Mouse (Mus musculus) mesoderm, embryonic 11.5 days (tissue): Measurements from ENCODE around the gene Npl.

Experiments used
- DNase-seq: peaks from one replicate; pipeline ENCODE4 v3.0.0-alpha.2; 2012; ENCODE audit warnings: low read depth, low spot score

Gene Npl

DNA sequence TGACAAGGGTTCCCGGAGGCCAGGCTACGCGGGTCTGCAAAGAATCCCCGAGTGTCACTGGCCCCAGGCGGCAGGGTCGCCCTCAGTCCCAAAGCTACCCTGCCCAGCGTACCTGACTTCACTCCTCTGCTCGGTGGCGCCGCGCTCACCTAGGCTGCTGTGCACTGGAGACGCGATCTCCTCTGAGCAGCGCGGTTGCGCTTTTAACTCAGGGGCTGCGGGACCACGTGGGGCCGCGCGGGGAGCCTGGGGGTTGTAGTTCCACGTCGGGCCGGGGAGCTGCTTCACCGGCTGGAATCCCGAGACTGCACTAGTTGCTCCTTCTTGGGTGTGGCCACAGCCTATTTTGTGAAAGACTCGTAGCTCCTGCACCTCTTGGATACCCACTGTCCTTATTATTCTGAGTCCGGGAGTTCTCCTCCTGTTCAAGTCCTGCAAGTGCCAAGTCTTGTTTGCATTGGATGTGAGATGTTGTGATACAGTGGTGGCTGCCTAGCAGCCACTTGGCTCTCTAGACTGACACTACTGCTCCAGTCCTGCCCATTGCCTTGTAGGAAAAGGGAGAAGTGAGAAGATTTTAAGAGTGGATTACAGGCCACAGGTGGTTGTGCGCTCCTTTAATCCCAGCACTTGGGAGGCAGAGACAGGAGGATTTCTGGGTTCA is at the start of gene Npl:
Npl (minus strand) TSS at position 510 of the 664 bp plus-strand sequence.
- DNase-seq: peak; percentile 72

DNA sequence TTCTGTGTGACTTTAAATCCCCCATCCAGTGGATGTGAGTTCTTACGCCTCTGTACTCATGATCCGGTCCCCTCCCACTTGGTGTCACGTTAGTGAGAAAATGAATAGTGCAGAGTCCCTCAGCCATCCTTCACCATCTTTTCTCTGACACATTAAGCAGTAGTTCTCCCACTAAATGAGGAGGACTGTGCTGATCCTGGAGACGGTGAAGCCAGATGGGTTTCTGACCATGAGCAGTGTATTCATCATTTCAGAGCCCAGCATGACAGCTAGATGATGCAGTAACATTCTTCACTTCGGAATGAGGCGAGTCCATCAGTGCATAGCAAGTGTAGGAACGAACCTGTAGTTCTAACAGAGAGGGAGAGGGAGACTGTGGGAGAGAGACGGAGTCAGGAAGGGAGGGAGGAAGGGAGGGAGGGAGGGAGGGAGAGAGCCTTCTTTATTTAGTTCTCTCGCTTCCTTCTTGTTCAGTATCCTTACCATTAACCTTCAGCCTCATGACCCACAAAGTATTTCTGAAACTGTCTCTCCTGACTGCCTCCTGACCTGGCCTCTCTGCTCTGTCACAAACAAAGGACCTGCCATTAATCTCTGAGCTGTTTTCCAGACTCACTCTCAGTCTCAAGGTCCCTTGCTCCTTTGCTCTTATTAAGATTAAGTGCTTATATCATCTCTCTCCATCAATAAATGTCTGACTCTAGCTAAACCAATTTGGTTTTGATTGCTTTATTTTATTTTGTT is 49.6 kb upstream of the Npl start:
- peak; percentile 41 for DNase-seq

DNA sequence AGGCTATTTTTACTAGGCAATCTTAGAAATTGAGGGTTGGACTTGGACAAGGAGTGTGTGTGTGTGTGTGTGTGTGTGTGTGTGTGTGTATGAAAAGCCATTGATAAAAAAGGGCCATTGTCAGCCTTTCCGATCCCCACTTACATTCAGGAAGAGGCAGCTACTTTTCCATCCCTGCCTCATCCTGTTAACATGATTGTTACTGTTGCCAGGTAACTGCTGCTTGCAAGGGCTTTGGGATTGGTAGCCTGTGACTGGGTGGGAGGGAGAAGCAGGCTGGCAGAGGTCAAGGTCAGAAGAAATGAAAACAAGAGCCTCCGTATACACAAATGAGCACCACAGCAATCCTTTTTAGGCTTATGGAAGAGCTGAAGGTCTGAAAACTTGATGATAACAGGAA is 48.9 kb upstream of the Npl start:
- peak; percentile 90 for DNase-seq

DNA sequence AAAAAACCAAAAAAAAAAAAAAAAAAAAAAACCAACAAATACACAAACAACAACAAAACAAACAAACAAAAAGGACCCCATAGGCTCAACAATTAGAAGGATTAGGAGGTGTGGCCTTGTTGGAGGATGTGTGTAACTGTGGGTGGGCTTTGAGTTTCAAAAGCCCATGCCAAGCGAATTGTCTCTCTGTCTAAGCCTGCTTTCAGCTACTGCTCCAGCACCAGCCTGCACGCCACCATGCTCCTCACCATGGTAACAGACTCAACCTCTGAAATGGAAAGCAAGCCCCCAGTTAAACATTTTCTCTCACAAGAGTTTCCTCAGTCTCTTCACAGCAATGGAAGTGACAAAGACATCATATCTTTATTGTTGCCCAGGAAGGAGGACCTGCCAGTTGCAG is 43.8 kb upstream of the Npl start:
- DNase-seq: no peak

DNA sequence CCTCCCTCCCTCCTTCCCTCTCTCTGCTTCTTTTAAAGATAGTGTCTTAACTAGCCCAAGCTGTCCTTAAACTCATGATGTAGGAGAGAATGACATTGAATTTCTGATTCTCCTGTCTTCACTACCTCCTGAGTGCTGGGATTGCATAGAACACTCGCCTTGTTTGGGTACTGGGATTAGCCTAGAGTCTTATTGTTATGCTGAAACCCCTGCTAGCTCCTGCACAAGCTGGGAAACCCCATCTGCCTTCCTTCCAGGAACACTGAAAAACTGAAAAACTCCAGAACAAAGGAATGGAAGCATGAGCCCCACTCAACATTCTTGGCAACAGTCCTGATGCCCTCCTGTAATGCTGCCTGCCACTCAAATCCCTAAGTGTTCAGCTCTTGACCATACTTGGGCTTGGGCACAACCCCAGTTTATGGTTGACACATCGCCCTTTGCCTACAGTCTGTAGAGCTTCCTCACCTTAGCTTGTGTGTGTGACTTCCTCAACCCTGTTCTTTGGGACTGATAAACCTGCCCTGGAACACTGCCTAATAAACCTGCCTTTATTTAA is 40.4 kb upstream of the Npl start:
- no peak for DNase-seq

DNA sequence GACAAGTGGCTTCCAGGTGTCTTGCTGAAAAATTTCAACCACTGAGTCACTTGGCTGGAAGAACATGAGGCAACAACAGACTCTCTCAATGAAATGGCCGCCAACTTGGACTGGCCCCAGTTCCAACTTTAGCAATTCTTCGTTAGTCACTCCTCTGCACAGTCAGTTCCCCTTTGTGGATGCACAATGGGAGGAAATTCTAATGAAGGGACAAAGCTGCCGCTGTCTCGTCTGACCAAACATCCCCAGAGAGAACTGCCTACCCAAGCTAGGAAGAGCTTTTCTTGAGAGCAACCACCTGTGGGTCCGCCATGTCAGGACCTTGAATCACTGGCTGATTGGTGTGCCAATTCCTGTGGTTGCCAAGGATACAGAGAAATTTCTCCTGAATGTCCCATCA is 38.1 kb upstream of the Npl start:
- DNase-seq: no peak

DNA sequence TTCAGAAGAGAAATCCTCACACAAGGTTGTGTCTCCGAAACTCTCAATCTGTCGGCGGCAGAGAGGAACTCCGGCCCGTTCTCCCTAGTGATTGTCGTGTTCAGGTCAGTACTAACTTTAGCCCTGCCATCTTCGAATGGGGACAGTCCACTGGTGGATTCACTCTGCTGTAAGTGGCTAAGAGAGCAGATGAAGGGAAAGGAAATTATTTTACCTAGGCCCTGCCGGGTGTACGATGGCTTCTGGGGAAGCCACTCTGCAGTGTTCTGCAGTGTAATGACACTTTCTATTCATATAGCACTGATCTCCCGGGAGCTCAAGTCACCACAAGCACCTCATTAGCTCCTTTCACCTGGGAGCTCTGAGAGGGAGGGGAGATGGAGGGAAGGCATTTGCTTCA is 37.0 kb upstream of the Npl start:
- no peak for DNase-seq

DNA sequence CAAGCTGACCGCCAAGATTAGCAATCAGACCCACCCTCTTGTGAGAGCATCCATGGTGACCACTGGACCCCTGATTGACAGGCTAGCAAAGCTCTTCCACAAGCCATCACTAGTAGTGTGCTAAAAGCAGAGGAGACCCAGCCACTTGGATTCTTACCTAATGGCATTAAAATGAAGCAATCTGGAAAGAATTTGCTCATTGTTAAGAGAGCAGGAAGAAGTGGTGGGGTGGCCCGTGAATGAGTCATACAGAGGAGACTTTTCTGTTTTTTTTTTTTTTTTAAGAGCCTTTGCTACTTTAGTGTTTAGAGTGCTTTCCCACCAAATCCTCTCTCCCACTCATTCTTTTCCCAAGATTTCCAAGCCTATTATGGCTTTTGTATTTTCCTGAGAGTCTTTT is 35.9 kb upstream of the Npl start:
- no peak for DNase-seq

DNA sequence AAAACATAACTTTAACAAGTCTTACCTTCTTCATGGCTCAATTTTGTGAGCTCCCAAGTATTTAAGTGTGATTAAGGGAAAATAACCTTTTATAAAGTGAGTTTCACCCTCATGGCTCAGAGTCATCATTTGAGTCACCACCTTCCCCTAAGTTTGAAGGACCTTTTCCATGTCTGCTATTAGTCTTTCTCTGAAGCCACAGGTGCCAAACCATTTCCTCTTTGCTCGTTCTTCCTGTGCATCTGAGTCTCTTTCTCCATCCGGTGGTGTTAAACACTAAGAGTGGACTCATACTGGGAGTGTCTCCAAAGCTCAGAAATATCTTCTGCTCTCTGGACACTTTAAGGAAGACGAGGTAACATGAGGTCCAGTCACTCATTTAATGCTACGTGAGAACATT is 33.3 kb upstream of the Npl start:
- DNase-seq: no peak

DNA sequence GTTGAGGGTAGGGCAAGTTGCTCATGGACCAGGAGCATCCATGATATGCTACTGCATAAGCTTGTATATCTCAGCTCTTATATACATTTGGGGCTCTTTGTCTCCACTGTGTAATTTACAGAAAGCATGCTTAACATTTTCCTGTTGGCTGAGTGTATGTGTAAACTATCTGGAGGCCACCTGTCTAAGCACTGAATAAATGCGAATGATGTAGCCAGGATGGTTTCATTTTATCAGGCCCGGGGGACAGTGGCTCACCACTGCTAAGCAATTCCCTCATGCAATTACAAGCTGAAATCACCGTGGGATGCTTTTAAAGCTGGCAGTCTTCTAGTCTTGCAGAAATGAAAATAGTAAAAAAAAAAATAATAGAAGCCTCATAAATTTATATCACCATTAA is 24.9 kb upstream of the Npl start:
- DNase-seq: no peak

DNA sequence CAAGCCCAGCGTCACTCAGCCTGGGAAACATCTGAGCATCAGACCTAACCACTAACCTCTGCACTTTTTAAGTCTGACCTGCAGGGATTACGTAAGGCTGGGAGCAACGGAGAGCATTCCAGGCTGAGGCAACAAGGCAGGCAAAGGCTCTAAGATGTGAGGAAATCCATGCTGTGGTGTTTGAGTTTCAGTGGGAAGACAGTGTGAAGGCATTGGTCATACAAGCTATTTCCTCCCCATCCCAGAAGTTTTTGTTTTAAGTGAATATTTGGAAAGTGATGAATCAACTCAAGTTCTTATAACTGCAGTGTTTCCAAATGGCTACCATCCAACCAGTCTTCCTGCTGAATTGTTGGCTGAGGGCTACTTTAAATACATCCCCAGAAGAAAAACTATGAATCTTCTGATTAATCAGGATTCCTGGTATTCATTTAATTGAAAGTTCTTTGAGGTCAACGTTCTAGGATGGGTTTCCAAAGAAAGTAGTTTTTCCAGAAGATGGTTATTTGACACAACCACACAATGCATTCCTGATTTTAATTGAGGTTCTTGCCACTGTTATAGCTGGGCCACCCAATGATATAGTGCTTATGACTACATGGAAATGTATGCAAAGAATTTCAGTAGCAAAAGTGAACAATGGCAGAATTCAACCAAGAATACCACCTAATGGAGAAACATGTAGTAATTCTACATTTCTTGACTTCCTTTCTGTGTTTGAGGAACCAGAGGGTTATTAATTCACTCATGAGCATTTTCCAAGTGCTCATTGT is 22.6 kb upstream of the Npl start:
- DNase-seq: no peak

DNA sequence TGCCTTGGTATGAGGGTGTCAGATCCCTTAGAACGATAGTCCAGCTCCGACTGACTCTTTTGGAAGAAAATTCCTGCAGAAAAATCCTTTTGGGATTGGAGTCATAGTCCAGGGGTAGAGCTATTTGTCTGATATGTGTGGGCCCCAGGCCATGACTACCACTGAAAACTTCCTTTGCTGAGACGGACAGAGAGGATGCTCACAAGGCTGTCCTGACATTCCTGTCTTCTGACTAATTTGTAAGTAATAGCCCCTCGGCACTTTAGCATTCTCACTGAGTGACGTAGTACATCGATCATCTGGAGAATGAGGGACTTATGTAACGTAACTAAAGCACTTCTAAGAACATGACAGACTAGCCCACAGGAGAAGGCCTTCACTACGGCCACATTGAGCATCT is 15.9 kb upstream of the Npl start:
- DNase-seq: no peak

DNA sequence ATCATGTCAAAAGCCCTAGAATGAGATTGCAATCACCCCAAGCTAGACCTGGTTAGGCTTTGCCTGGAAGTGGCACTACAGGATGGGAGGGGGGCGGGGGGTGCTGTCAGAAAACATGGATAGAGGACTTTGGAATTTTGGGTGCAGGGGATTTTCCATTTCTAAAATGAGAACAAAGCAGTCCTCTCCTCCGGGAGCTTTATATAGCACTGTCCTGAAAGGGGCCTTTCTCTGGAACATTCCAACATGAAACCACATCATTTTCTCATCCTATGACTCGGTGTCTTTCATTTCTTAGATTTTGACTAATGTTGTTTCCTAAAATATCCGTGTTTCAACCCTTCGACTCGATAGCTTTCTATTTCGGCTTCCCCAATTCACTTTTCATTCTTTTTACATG is 14.9 kb upstream of the Npl start:
- no peak for DNase-seq

DNA sequence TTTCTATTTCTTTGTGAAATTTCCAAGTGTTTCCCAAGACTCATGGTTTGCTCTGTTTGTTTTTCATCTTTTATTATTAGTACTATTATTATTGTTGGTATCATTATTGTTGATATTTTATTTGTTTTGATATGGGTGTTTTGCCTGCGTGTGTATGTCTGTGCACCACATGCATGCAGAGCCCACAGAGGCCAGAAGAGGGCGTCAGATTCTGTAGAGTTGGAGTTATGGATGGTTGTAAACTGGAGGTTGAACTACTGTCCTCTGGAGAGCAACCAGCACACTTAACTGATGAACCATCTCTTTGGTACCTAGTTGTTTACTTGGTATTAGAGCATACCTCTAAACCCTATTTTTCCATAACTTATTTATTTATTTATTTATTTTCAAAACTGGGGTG is 13.8 kb upstream of the Npl start:
- DNase-seq: no peak

DNA sequence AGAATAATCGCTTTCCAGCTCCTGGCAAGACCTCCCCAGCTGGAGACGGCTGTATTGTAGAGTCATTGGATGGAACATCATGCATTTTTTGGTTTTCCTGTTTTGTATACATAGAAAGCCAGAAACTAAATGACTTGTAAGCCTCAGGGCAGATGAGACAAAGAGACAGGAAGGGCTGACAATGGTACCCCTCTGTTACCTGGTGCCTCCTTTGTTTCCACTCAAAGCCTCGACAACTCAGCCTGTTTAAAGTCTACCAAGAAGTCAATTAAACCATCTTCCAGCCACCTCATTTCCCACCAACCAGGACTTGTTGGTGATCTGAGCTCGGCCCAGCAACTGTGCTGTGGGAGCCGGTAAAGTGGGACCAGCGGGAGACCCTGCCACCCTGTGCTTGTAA is 11.0 kb upstream of the Npl start:
- DNase-seq: no peak

DNA sequence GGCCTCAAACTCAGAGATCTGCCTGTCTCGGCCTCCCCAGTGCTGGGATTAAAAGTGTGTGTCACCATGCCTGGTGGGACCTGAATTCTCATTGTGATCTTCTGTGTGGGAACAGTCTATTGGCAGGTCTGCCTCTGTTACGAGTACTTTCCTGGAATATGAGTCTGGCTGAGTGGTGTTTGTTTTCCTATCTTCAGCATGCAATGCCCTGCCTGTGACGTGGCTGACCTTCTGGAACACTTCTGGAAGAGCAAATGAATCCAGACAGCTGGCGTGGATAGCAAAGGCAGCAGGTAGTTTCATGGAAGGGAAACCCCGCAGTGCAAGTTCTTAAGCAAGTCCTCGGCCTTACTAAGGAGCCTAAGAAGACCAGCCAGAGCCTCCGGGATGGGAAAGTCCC is 9.9 kb upstream of the Npl start:
- DNase-seq: no peak

DNA sequence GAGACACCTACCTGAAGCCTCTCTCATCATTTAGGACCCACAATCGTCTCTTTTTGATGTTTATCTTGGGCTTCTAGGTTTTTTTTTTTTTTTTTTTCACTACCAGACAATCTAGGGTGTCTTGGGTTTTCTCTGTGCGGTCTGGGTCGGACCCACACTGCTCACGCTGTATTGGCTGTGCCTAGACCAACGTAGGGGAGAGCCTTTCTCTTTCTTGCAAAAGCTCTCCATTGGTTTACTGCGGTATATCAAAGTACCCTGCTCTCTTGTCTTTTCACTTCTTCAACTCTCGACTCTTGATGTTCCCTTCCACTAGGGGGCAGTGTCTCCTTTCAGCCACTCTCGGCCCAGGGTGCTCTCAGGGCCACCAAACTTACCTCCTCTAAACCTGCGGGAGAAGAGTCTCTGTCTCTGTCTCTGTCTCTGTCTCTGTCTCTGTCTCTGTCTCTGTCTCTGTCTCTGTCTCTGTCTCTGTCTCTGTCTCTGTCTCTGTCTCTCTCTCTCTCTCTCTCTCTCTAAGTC is 9.3 kb upstream of the Npl start:
- DNase-seq: peak; percentile 78

DNA sequence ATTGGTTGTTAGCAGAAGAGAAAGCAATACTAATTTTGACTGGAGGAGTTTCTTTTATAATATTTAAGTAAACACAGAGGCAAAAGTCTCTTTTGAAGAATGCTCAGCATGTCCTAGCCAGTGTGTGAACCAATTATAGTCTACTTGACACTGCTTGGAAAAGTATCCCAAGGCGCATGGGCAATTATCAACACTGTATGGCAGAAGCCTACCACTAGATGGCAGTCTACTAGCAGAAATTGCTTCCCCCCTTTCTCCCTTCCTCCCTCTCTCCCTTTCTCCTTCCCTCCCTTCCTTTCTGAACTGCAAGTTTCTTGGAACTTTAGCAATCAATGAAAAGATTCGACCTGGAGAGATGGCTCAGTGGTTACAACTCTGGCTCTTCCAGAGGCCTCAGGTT is 7.1 kb upstream of the Npl start:
- DNase-seq: peak; percentile 71

DNA sequence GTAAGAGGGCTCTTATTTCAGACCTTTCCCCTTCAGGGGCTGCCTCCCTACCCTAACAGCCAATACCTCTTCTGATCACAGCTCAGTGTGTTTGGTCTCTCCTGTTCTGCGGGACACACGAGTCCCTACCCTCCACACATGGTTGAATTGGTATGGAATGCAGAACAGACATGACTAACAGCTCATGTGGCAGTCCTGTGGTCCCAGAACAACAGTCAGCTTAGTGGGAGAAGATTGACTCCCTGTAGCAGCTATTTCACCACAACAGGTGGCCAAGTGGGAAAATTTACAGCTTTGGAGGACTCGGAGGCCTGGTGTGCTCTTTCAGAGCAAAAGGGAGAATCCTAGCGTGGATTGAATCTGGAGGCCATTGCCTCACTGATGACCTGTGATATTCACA is 6.4 kb upstream of the Npl start:
- no peak for DNase-seq

DNA sequence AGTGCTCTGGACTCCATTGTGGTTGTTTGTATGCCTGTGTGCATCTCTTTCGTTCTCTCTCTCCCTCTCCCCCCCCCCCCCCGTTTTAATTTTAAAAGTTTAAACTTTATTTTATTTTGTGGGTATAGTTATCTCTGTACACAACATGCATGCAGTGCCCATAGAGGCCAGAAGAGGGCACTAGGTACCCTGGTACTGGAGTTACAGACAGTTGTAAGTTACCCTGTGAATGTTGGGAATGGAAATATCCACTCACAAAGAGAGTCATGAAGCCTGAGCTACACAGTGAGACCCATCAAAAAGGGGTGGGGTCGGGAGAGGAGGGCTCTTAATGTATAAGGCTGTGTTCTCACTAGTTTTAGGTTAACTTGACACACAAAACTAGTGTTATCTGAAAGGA is 969 bp upstream of the Npl start:
- peak; percentile 63 for DNase-seq

DNA sequence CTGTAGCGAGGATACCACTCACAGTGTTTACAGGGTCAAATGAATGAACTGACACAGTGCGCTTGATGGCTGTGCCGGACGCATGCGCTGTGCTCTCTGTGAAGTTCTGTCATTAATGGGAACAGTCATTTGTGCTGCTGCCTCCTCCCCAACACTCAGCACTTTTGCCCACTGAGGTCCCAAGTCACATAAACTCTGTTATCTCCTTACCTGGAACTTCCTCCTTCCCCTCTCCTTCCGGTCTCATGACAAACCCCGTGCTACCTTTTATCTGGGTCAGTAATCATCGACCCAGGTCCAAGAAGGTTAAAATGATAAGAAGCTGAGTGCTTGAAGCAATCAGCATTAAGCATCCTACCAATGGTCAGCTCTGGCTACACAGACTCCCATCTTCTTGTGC is 2.3 kb downstream of the Npl start:
- no peak for DNase-seq

DNA sequence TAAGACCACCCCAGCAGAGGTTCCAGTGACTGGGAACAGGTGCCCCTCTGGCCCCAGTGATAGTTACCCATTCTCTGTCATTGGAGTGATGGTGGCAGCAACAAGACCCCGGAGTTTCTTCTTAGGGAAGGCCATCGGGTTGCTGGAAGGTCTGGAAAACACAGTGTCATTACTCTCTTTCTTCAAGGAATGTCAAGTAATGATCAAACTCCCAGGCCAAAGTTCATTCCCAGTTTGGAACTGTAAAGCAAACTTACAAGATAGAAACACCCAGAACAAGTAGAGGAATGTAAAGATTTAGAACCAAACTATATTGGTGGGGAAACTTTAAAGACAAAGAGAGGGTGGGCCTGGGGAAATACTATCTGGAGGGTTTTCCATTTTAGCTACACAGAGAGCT is 4.6 kb downstream of the Npl start:
- DNase-seq: no peak
